Mouse (Mus musculus) urinary bladder, postnatal 4 days (tissue): Measurements from ENCODE around the gene Ap4m1.
"Not testable (repeated sequence)": the region's sequence is repeated elsewhere in the genome, so short reads cannot be mapped to it uniquely, and the experiment has no call there.

Experiments used
- DNase-seq, 2 experiments: peaks; one replicate each; pipeline ENCODE4 v3.0.0; 2021 to 2022; ENCODE audit warnings: low spot score in 2 of 2

Gene Ap4m1

DNA sequence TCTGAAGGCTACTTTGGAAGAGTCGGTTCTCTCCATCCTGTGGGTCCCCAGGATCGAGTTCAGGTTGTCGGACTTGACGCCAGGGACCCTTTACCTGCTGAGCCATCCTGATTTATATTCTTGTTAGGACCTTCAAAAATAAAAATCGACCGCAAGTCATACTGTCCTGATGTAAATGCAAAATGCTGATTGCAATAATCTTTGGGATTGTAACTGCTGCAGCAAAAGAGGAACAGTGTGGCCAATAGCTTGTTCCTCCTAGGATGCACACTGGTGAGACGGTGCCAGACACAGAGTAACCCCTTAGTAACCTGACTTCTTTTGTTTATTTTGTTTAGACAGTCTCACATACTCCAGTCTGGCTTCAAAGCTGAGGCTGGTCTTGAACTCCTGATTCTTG, 23.7 kb downstream of the Ap4m1 start:
- DNase-seq: no peak

DNA sequence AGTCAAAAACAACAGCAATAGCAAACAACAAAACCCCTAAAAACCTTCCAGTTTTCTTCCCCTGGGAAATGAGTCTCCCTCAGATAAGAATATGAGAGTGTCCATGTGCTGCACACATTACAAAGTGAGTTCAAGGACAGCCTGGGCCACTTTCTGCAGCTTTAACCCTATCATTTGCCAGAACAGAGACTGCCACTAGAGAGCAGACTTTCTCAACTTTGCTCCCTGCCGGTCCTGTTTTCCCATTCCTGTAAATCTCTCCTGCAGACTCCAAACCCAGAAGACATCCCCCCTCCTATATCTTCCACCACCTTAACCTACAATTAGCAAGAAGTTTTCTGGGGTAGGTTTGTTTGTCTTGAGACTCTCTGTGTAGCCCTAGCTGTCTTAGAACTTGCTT, 27.8 kb downstream of the Ap4m1 start:
- no peak for DNase-seq

DNA sequence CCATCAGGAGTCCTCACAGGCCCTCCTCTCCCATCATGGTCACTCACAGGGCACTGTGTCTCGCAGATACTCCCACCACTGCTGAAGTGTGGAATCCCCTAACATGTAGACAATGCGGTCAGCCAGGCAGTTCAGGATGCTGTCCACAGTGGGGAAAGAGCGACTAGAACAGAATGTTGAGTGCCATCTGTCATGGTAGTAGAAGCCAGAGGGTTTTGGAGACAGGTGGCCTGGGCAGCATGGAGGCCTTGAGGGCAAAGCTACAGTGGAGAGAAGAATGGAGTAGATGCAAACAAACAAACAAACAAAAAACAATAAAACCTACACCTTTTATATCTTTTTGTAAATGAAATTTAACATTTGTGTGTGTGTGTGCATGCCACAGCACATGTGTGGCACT, 30.3 kb downstream of the Ap4m1 start:
- no peak for DNase-seq

DNA sequence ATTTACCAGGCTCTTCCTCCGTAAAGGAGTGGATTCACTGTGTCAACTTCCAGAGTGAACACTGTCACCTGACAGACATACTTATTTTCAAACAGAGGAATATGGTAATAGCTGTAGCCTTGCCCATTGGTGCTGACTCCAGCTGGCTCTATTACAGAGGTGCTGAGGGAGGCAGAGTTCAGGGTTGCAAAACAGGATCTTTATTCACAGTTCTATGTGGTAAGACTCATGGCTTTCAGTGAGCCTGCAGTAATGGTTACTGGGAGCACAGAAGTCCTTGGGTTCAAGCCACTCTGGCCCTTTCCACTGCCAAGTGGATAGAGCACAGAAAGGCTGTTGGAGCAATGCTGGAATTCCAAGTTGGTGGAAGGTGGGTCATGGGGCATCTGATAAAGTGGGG, 35.5 kb downstream of the Ap4m1 start:
- no peak for DNase-seq

DNA sequence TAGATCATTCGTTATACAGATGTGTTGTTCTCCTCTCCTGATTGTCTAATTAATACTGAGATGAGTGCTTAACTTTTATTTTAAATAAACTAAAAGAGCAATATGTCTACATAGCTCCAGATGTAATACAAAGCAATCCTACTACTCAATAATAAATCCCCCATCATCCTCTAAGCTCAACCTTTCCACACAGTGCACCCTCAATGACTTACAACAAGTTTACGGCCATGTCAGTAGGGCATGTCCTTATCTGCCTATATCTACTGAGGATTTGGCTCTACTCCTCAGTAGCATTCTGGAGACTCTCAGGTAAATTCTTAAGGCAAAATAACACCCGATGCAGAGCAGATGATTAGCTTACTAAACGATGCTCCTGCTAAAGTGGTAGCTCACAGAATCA, 36.1 kb downstream of the Ap4m1 start:
- no peak for DNase-seq

DNA sequence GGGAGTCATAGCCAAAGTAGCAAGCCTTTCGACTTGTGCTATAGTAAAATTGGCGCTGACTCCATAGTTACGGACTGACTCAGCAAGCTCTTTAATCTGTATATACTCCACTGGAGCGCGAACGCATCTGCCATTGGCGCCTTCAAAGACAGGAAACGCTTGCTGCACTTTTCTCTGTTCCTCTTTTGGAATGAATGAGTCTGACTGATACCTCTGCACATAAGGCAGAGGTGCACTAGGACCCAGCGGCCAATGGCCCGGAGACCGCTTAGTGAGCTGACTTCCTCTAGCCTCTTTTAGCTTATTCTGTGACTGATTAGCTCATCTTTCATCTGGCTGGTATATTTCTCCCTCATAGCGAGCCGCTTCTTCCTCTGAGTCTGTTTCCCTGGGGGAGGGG, 44.8 kb downstream of the Ap4m1 start:
- DNase-seq: not testable (repeated sequence)

DNA sequence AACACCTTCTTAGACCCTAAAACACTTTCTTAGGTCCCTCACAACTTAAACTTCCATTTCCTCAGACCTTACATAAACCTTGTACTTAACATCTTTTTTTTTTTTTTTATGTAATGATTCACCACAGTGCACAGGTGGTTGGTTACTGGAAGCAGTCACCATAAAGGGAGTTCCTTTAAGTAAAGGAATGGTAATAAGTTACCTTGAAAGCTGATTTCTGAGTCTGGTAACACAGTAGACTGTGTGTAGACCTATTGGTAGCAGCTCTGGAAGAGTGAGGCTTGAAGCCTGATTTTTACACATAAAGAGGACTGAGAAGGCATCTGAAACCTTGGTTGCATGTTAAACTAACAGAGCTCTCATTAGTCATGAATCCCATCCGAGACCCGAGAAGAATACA, 48.1 kb downstream of the Ap4m1 start:
- DNase-seq: no peak

DNA sequence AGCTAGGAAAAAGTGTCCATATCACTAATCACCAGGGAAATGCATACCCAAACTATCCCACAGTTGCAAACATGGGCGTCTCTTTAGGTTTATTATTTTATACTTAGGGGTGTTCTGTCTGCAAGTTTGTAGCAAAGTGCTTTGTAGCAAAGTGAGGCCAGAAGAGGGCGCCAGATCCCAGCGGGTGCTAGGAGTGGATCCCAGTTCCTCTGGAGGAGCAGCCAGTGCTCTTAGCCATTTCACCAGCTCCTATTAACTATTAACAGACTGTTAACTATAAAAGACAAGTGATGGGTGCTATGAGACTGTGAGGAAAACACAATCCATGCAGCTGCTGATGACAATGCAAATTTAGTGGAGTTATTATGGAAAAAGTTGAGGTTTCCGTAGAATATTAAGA, 50.3 kb downstream of the Ap4m1 start:
- DNase-seq: peak; percentile 68 to 95

DNA sequence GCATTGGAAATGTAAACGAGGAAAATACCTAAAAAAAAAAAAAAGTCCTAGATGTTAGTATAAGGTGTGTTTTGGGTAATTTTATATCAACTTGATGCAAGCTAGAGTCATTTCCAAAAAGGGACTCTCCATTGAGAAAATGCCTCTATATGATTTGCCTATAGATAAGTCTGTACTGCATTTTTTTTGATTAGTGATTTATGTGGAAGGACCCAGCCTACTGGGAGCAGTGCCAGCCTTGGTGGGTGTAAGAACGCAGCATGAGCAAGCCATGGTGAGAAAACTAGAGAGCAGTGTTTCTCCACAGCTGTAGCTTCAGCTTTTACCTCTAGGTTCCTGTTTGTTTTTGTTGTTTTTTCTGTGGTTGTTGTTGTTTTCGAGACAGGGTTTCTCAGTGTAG, 51.5 kb downstream of the Ap4m1 start:
- DNase-seq: no peak

DNA sequence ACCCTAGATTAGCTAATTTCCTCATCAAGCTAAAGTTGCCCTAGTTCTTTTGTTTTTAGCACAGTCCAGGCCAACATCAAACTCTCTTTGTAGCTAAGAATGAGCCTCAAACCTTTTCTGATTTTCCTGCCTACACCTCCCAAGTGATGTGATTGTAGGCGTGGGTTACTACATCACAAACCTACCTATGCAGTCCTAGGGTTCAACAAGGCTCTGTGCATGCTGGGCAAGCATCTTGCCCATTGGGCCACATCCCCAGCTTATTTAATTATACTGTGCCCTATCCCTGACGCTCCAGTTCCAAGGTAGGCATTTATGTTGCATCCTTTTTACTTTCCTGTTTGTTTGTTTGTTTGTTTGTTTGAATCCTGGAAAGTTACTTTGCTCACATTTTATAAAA, 53.9 kb downstream of the Ap4m1 start, which contains the start of gene Nxpe5:
Gene Nxpe5 (plus strand): TSS at position 199 of the 400 bp plus-strand sequence.
- DNase-seq: no peak

DNA sequence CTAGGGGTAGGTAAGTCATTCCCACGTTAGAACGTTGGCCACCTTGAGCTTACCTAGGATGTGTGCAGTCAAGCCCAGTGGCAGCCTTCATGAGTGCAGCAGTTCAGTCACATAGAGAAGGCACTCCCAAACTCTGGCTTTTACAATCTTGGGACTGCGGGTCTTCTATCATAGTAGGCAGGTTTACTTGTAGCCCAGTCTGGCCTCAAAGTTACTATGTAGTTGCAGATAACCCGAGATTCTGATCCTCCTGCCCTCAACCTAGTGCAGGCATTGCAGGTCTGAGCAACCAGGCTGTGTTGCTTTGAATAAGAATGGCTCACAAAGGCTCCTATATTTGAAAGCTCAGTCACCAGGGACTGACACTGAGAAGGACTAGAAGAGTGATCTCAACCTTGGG, 54.7 kb downstream of the Ap4m1 start:
- no peak for DNase-seq

DNA sequence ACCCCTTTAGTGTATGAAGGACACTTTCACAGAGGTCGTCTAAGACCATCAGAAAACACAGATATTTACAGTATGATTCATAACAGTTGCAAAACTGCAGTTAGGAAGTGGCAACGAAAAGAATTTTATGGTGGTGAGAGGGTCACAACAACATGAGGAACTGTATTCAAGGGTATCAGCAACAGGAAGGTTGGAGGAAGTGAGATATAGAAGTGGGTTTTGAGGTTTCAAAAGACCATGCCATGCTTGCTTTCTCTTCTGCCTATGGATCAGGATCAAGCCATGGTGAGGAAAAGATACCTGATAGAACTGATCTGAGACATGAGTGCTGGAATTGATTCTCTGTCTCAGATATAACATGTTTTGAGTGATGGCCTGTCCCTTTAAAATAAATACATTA, 55.6 kb downstream of the Ap4m1 start:
- DNase-seq: no peak

DNA sequence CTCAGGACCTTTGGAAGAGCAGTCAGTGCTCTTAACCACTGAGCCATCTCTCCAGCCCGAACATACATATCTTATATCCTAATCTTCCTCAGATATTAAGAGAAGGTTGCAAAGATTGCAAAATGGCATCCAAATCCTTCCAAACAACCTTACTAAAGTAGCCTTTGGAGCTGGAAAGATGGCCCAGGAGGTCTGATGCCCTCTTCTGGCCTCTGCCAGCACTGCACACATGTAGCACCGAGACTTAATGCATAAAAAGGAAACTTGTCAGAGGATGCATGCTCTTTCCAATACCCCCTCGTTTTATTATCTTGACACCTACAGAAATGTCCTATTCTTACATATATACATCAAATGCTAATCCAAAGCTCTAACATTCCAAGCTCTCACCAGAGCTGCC, 56.2 kb downstream of the Ap4m1 start:
- DNase-seq: no peak

DNA sequence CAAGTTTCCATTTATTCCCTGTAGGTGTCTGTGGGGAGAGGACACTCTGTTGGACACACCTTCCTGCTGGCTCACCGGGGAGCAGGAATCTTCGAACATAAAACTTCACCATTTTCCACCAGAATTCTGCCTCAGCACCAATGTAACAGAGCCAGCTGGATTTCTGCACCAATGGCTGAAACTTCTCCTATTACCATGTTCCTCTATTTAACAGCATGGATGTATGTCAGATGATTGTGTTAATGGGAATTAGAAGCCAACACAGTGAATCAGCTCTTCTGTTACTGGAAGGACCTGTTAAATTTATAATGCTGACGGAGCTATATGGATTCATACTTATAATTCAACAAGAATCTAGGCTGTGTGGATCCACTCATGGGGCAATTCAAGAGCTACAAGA, 57.7 kb downstream of the Ap4m1 start:
- DNase-seq: no peak
